Mouse (Mus musculus) cerebellum, adult 2 months (tissue): Measurements from ENCODE around the gene Med13l. TPM values are rescaled to one million over a fixed set of nuclear protein-coding genes. Genes with fewer than 3 reads are reported as not detected.

ENCODE experiments used
- DNase-seq, 2 experiments: peaks; one replicate each; pipeline ENCODE4 v3.0.0; 2021
- H3K27ac ChIP-seq: fragments of 200-500 bp; 2 replicates; pipeline ENCODE4 v1.5.1; 2012; ENCODE audit warnings: low read length, control low read depth, inconsistent platforms; ENCODE audit not compliant: insufficient read depth
- H3K27me3 ChIP-seq: fragments of 200-500 bp; 2 replicates; pipeline ENCODE4 v1.6.1; 2012; ENCODE audit warnings: inconsistent platforms, mild to moderate bottlenecking, low read length, moderate library complexity; ENCODE audit not compliant: control insufficient read depth, insufficient read depth
- H3K4me1 ChIP-seq: fragments of 200-500 bp; 2 replicates; pipeline ENCODE4 v1.6.1; 2011; ENCODE audit warnings: low read length; ENCODE audit not compliant: control insufficient read depth, insufficient read depth
- H3K4me3 ChIP-seq: fragments of 200-500 bp; replicated peaks from 2 replicates; pipeline ENCODE3; 2011; ENCODE audit warnings: mild to moderate bottlenecking, low read depth, low read length, control low read depth; ENCODE audit not compliant: insufficient read depth
- CTCF ChIP-seq: fragments of 200-500 bp; IDR thresholded peaks from 2 replicates; pipeline ENCODE4 v1.5.1; 2011; ENCODE audit warnings: low read depth, mild to moderate bottlenecking, control low read depth, low read length, moderate library complexity, borderline replicate concordance; ENCODE audit not compliant: insufficient read depth
- POLR2A ChIP-seq: fragments of 200-500 bp; IDR thresholded peaks from 2 replicates; pipeline ENCODE4 v1.6.1; 2011; ENCODE audit warnings: low read length, control low read depth, borderline replicate concordance; ENCODE audit not compliant: insufficient read depth
- WGBS: fragments of 180-500 bp; shearing (Covaris S2); methylation state at CpG from one replicate; pipeline ENCODE4 v1.1.7; 2018; 5-methylcytosine and 5-hydroxymethylcytosine counted together
- polyA plus RNA-seq: library from polyadenylated mRNA; depleted of rRNA; stranded (reverse); fragments of >200 nt; gene quantifications from 2 replicates; pipeline ENCODE4 v1.2.3, GENCODE M21; 2012

Med13l gene
- polyA plus RNA-seq, 1 experiment: 22.7 TPM

- WGBS: 81% methylated on average over 2 of the region's 2 CpGs
- no peak for DNase-seq
- TF ChIP-seq POLR2A (no peak), CTCF (no peak)
- H3K4me3 ChIP-seq: no peak overlapping the region
- H3K27ac ChIP-seq: 0 out of 2 replicates have a peak overlapping the region, but pooled peaks have one; percentile 34
- H3K27me3 ChIP-seq: no peaks in the 10 kb centered on the region
- H3K4me1 ChIP-seq: peaks cover 31% of the 10 kb centered on the region
These were observed 54.1 kb downstream of the Med13l start for GRCm38 (mm10) chr5:118614571-118614981.

- WGBS: 51% methylated on average over 12 of the region's 12 CpGs
- TF ChIP-seq POLR2A: no peak
- TF ChIP-seq CTCF: no peak
- H3K27ac ChIP-seq: no peak overlapping the region
- DNase-seq: no peak
- H3K4me1 ChIP-seq: peaks cover 35% of the 10 kb centered on the region
- H3K27me3 ChIP-seq: no peaks in the 10 kb centered on the region
- H3K4me3 ChIP-seq: no peak overlapping the region
These were observed 58.6 kb downstream of the Med13l start for GRCm38 (mm10) chr5:118618963-118619610.

GRCm38 (mm10) chr5:118619801-118620200 lies 59.3 kb downstream of the Med13l start:
- TF ChIP-seq CTCF: no peak
- Histone ChIP-seq H3K27me3 (no peaks in the 10 kb centered on the region), H3K4me3 (no peak overlapping the region), H3K4me1 (peaks cover 37% of the 10 kb centered on the region), H3K27ac (no peak overlapping the region)
- no peak for DNase-seq
- WGBS: 74% methylated on average over 7 of the region's 7 CpGs

GRCm38 (mm10) chr5:118620330-118620910 lies 59.9 kb downstream of the Med13l start:
- Histone ChIP-seq H3K27me3 (no peaks in the 10 kb centered on the region), H3K4me3 (no peak overlapping the region), H3K4me1 (peaks cover 37% of the 10 kb centered on the region), H3K27ac (no peak overlapping the region)
- WGBS: 71% methylated on average over 7 of the region's 7 CpGs
- no peak for TF ChIP-seq POLR2A
- no peak for TF ChIP-seq CTCF
- DNase-seq: no peak

- H3K4me1 ChIP-seq: peaks cover 37% of the 10 kb centered on the region
These were observed 61.4 kb downstream of the Med13l start for GRCm38 (mm10) chr5:118621877-118622276.

GRCm38 (mm10) chr5:118622346-118622745 lies 61.9 kb downstream of the Med13l start:
- DNase-seq: no peak
- TF ChIP-seq CTCF (no peak), POLR2A (no peak)
- Histone ChIP-seq H3K27ac (no peak overlapping the region), H3K4me1 (peaks cover 36% of the 10 kb centered on the region), H3K27me3 (no peaks in the 10 kb centered on the region), H3K4me3 (no peak overlapping the region)
- WGBS: 95% methylated on average over 5 of the region's 5 CpGs

More at GRCm38 (mm10) chr5:118621877-118622276, 61.4 kb downstream of the Med13l start:
- no peak overlapping the region for H3K4me3 ChIP-seq
- H3K27me3 ChIP-seq: no peaks in the 10 kb centered on the region
- TF ChIP-seq POLR2A (no peak), CTCF (no peak)
- 42% methylated on average over 4 of the region's 4 CpGs for WGBS
- no peak for DNase-seq
- H3K27ac ChIP-seq: no peak overlapping the region

- Histone ChIP-seq H3K4me3 (no peak overlapping the region), H3K4me1 (peaks cover 31% of the 10 kb centered on the region), H3K27ac (no peak overlapping the region), H3K27me3 (no peaks in the 10 kb centered on the region)
- WGBS: 42% methylated on average over 5 of the region's 5 CpGs
- TF ChIP-seq CTCF (no peak), POLR2A (no peak)
- peak in 1 of 2 experiments; percentile 52 for DNase-seq
These were observed 63.3 kb downstream of the Med13l start for GRCm38 (mm10) chr5:118623797-118624196.

- no peak for TF ChIP-seq CTCF
- TF ChIP-seq POLR2A: no peak
- DNase-seq: no peak
- 79% methylated on average over 5 of the region's 5 CpGs for WGBS
These were observed 67.2 kb downstream of the Med13l start for GRCm38 (mm10) chr5:118627630-118628029.

More at GRCm38 (mm10) chr5:118627630-118628029, 67.2 kb downstream of the Med13l start:
- peaks cover 16% of the 10 kb centered on the region for H3K4me1 ChIP-seq
- no peak overlapping the region for H3K27ac ChIP-seq
- H3K4me3 ChIP-seq: no peak overlapping the region
- H3K27me3 ChIP-seq: no peaks in the 10 kb centered on the region
